Comparison of ENCODE assay signal across 9 mouse cellular contexts in genomic region chr6:67113261-67113660, GRCm38 (mm10).
DNase-seq lines count a peak whose midpoint lies in the region; ATAC-seq and TF ChIP-seq lines count a peak whose summit lies in the region.
"Had no signal": no experiment of that assay in that cellular context is flagged by ENCODE, and none has a peak within 500 bp of the region (broad histone marks: within the 10 kb centered on the region; RNA-seq: fewer than 3 reads in every experiment).

No protein-coding gene starts in this region.

- H3K4me2 ChIP-seq in heart, embryonic 15.5 days = peak overlapping the region; percentile 64
- peak overlapping the region; percentile 51; the same call in 1 of the 2 replicates for H3K4me2 ChIP-seq in limb, embryonic 15.5 days

- TF ChIP-seq POLR2A in testis, adult 2 months (IDR thresholded peaks at IDR 0.05; ENCODE audit: control insufficient read depth, low read depth, low read length) = no peak

- intact Hi-C loops in gastrocnemius, postnatal 36 days (cut with DNase I) = no loop called here

- no peak overlapping the region for H3K27ac ChIP-seq in heart, embryonic 15.5 days
- H3K27ac ChIP-seq in testis, adult 2 months (ENCODE audit: control insufficient read depth, insufficient read depth, low read depth, low read length) = no peak overlapping the region
- no peak overlapping the region for H3K27ac ChIP-seq in limb, embryonic 15.5 days

- peak overlapping the region; percentile 37; the same call in 1 of the 2 replicates for H3K4me3 ChIP-seq in heart, embryonic 15.5 days
- H3K4me3 ChIP-seq in testis, adult 2 months (ENCODE audit: control insufficient read depth, low read depth, low read length) = peak overlapping the region; percentile 1; the same call in 1 of the 2 replicates
- H3K4me3 ChIP-seq in limb, embryonic 15.5 days = no peak overlapping the region

- no peaks in the 10 kb centered on the region for H3K9me3 ChIP-seq in heart, embryonic 15.5 days (replicated peaks)
- H3K9me3 ChIP-seq in limb, embryonic 15.5 days = no peaks in the 10 kb centered on the region

- no peak for TF ChIP-seq CTCF in testis, adult 2 months (IDR thresholded peaks at IDR 0.05; ENCODE audit: control insufficient read depth, insufficient read depth, insufficient replicate concordance, low read depth, low read length)

- 63% methylated on average over 4 of the region's 4 CpGs for WGBS in heart, embryonic 15.5 days
- 71% methylated on average over 4 of the region's 4 CpGs for WGBS in limb, embryonic 15.5 days

- peaks cover 17% of the 10 kb centered on the region; the same call in 1 of the 2 replicates for H3K27me3 ChIP-seq in heart, embryonic 15.5 days
- H3K27me3 ChIP-seq in testis, adult 2 months (ENCODE audit: control insufficient read depth, insufficient read depth, low read length) = no peaks in the 10 kb centered on the region
- no peaks in the 10 kb centered on the region for H3K27me3 ChIP-seq in limb, embryonic 15.5 days

- no peak for DNase-seq in heart, adult 18-20 months
- DNase-seq in testis, postnatal 10 days (ENCODE audit: low spot score) = no peak
- DNase-seq in B cell, adult 2 months = no peak
- no peak for DNase-seq in cerebellum, adult 11-12 months
- no peak for DNase-seq in gastrocnemius, postnatal 36 days
- DNase-seq: cerebellum, adult 18-20 months had no signal

- ATAC-seq in heart, embryonic 15.5 days (replicated peaks; ENCODE audit: insufficient number of reproducible peaks, insufficient read depth, low FRiP score, low read depth) = no peak
- no peak for ATAC-seq in limb, embryonic 15.5 days (ENCODE audit: insufficient number of reproducible peaks, low FRiP score, low TSS enrichment, low read depth)

- no peak overlapping the region for H3K9ac ChIP-seq in heart, embryonic 15.5 days
- no peak overlapping the region for H3K9ac ChIP-seq in limb, embryonic 15.5 days

- no peaks in the 10 kb centered on the region for H3K36me3 ChIP-seq in heart, embryonic 15.5 days
- no peaks in the 10 kb centered on the region for H3K36me3 ChIP-seq in testis, adult 2 months (ENCODE audit: control insufficient read depth, insufficient read depth, low read length)
- H3K36me3 ChIP-seq in limb, embryonic 15.5 days = no peaks in the 10 kb centered on the region

- peaks cover 6% of the 10 kb centered on the region; the same call in 1 of the 2 replicates for H3K4me1 ChIP-seq in heart, embryonic 15.5 days (replicated peaks)
- H3K4me1 ChIP-seq in testis, adult 2 months (ENCODE audit: control insufficient read depth, insufficient read depth, low read length) = peaks cover 7% of the 10 kb centered on the region
- peaks cover 5% of the 10 kb centered on the region for H3K4me1 ChIP-seq in limb, embryonic 15.5 days
